Mouse (Mus musculus) left cerebral cortex, postnatal 36 days (tissue): Measurements from ENCODE around the gene Nudt9. TPM values are rescaled to one million over a fixed set of nuclear protein-coding genes. Genes with fewer than 3 reads are reported as not detected.

ENCODE experiments used
- DNase-seq, 2 experiments: peaks; one replicate each; pipeline ENCODE4 v3.0.0; 2021 to 2022; ENCODE audit warnings: low spot score in 2 of 2, mixed read lengths in 1 of 2
- intact Hi-C: fragments of 180-260 bp; cut with DNase I; formaldehyde crosslinking; loops from one replicate; pipeline ENCODE4 v1.15.1; 2025
- total RNA-seq, 2 experiments: library from RNA; stranded (reverse); gene quantifications; 2 replicates each; pipeline ENCODE4 v1.2.3; 2021

Nudt9 gene
- total RNA-seq, 2 experiments from 2014 or later = 55.7 to 66.0 TPM

- no peak for DNase-seq
- intact Hi-C loops = no loop called here
These were observed 22.6 kb downstream of the Nudt9 start for GRCm38 (mm10) chr5:104068751-104069150.

GRCm38 (mm10) chr5:104071048-104071447 lies 24.9 kb downstream of the Nudt9 start:
- intact Hi-C loops = loop anchor here (10.0 kb wide), 1 partner anchor 264 kb away; no protein-coding TSS in a partner anchor
- DNase-seq = no peak

- DNase-seq = no peak
- intact Hi-C loops = loop anchor here (10.0 kb wide), 1 partner anchor 262 kb away; no protein-coding TSS in a partner anchor
These were observed 26.3 kb downstream of the Nudt9 start for GRCm38 (mm10) chr5:104072272-104072886.

GRCm38 (mm10) chr5:104073602-104074001 lies 27.5 kb downstream of the Nudt9 start:
- intact Hi-C loops = loop anchor here (10.0 kb wide), 1 partner anchor 261 kb away; no protein-coding TSS in a partner anchor
- DNase-seq = no peak

GRCm38 (mm10) chr5:104074388-104074787 lies 28.3 kb downstream of the Nudt9 start:
- intact Hi-C loops = loop anchor here (10.0 kb wide), 1 partner anchor 260 kb away; no protein-coding TSS in a partner anchor

GRCm38 (mm10) chr5:104076361-104076760 lies 30.3 kb downstream of the Nudt9 start:
- intact Hi-C loops = loop anchor here (10.0 kb wide), 1 partner anchor 258 kb away; no protein-coding TSS in a partner anchor

More at GRCm38 (mm10) chr5:104074388-104074787, 28.3 kb downstream of the Nudt9 start:
- DNase-seq = peak; percentile 52 to 55

GRCm38 (mm10) chr5:104077508-104077907 lies 31.4 kb downstream of the Nudt9 start, which contains the start of gene Gm17660:
Gm17660 (minus strand) TSS chr5:104077608.
- no peak for DNase-seq
- intact Hi-C loops = loop anchor here (10.0 kb wide), 1 partner anchor 257 kb away; no protein-coding TSS in a partner anchor

More at GRCm38 (mm10) chr5:104076361-104076760, 30.3 kb downstream of the Nudt9 start:
- no peak for DNase-seq

GRCm38 (mm10) chr5:104080736-104081135 lies 34.6 kb downstream of the Nudt9 start:
- DNase-seq = no peak
- intact Hi-C loops = no loop called here

- intact Hi-C loops = no loop called here
These were observed 39.3 kb downstream of the Nudt9 start for GRCm38 (mm10) chr5:104085366-104085765.

GRCm38 (mm10) chr5:104089751-104090150 lies 43.6 kb downstream of the Nudt9 start:
- intact Hi-C loops = no loop called here
- no peak for DNase-seq

More at GRCm38 (mm10) chr5:104085366-104085765, 39.3 kb downstream of the Nudt9 start:
- DNase-seq = no peak

- intact Hi-C loops = no loop called here
- no peak for DNase-seq
These were observed 49.4 kb downstream of the Nudt9 start for GRCm38 (mm10) chr5:104095416-104096077.

- no peak for DNase-seq
- intact Hi-C loops = no loop called here
These were observed 50.2 kb downstream of the Nudt9 start for GRCm38 (mm10) chr5:104096078-104096938.

- no peak for DNase-seq
- intact Hi-C loops = no loop called here
These were observed 55.8 kb downstream of the Nudt9 start for GRCm38 (mm10) chr5:104101678-104102531.

GRCm38 (mm10) chr5:104103171-104103570 lies 57.1 kb downstream of the Nudt9 start:
- DNase-seq = no peak
- intact Hi-C loops = no loop called here

- DNase-seq = no peak
- intact Hi-C loops = no loop called here
These were observed 58.0 kb downstream of the Nudt9 start for GRCm38 (mm10) chr5:104104111-104104510.

- intact Hi-C loops = no loop called here
These were observed 62.2 kb downstream of the Nudt9 start for GRCm38 (mm10) chr5:104108127-104108875.

GRCm38 (mm10) chr5:104108879-104109369 lies 62.8 kb downstream of the Nudt9 start:
- intact Hi-C loops = no loop called here

More at GRCm38 (mm10) chr5:104108127-104108875, 62.2 kb downstream of the Nudt9 start:
- peak in 1 of 2 experiments; percentile 32 for DNase-seq

GRCm38 (mm10) chr5:104109516-104109915 lies 63.4 kb downstream of the Nudt9 start:
- no peak for DNase-seq
- intact Hi-C loops = no loop called here

More at GRCm38 (mm10) chr5:104108879-104109369, 62.8 kb downstream of the Nudt9 start:
- DNase-seq = peak; percentile 71 to 77
